Mouse (Mus musculus): ENCODE results near the gene Hhex. TPM values are rescaled to one million over a fixed set of nuclear protein-coding genes. Genes with fewer than 3 reads are reported as not detected.

Hhex gene
- polyA plus RNA-seq, 1 experiment, result 3.2 TPM

GRCm38 (mm10) chr19:37428589-37428988 is 6.0 kb upstream of the Hhex start:
- 70% methylated on average over 5 of the region's 5 CpGs for WGBS
- H3K4me3 ChIP-seq (ENCODE audit: insufficient read depth, low read depth, low read length), result no peak overlapping the region
- H3K27me3 ChIP-seq (replicated peaks; ENCODE audit: control insufficient read depth, insufficient read depth, low read length), result no peaks in the 10 kb centered on the region
- DNase-seq, result no peak
- no peaks in the 10 kb centered on the region for H3K4me1 ChIP-seq (ENCODE audit: control insufficient read depth, insufficient read depth, low read length)
- no peak overlapping the region for H3K27ac ChIP-seq (ENCODE audit: insufficient read depth, low read depth, low read length)
- TF ChIP-seq CTCF (conservative IDR thresholded peaks at IDR 0.05; ENCODE audit: insufficient read depth, insufficient read length, low read depth, low read length) (no peak), POLR2A (IDR thresholded peaks at IDR 0.05; ENCODE audit: low read depth, low read length) (no peak)
- no peaks in the 10 kb centered on the region for H3K36me3 ChIP-seq (ENCODE audit: control insufficient read depth, insufficient read depth, low read length)

DNA sequence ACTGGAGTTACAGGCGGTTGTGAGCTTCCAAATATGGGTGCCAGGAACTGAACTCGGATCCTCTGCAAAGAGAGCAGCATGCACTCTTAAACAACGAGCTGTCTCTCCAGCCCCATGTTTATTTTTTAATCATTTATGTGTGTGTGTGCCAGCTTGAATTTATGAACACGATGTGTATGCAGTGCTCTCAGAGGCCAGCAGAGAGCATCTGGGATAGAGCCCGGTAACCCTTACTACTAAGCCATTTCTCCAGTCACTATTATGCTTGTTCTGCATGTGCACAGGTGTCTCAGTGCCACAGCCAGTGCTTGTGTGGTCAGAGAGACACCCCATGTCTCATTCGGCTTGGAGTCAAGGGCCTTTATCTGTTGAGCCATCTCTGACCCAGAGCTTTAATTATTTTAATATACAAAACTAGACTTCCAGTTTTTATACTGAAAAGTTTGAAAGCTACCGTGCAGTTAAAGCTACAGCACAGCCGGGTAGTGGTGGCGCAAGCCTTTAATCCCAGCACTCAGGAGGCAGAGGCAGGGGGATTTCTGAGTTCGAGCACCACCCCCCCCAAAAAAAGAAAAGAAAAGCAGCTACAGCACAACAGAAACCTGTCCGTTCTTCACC is 3.4 kb upstream of the Hhex start:
- WGBS, result 88% methylated on average over 11 of the region's 11 CpGs
- no peaks in the 10 kb centered on the region for H3K4me1 ChIP-seq (ENCODE audit: control insufficient read depth, insufficient read depth, low read length)
- TF ChIP-seq POLR2A (IDR thresholded peaks at IDR 0.05; ENCODE audit: low read depth, low read length), result no peak
- no peak for TF ChIP-seq CTCF (conservative IDR thresholded peaks at IDR 0.05; ENCODE audit: insufficient read depth, insufficient read length, low read depth, low read length)
- no peaks in the 10 kb centered on the region for H3K36me3 ChIP-seq (ENCODE audit: control insufficient read depth, insufficient read depth, low read length)
- DNase-seq, result no peak
- H3K27me3 ChIP-seq (replicated peaks; ENCODE audit: control insufficient read depth, insufficient read depth, low read length), result peaks cover 7% of the 10 kb centered on the region
- no peak overlapping the region for H3K27ac ChIP-seq (ENCODE audit: insufficient read depth, low read depth, low read length)
- H3K4me3 ChIP-seq (ENCODE audit: insufficient read depth, low read depth, low read length), result no peak overlapping the region

DNA sequence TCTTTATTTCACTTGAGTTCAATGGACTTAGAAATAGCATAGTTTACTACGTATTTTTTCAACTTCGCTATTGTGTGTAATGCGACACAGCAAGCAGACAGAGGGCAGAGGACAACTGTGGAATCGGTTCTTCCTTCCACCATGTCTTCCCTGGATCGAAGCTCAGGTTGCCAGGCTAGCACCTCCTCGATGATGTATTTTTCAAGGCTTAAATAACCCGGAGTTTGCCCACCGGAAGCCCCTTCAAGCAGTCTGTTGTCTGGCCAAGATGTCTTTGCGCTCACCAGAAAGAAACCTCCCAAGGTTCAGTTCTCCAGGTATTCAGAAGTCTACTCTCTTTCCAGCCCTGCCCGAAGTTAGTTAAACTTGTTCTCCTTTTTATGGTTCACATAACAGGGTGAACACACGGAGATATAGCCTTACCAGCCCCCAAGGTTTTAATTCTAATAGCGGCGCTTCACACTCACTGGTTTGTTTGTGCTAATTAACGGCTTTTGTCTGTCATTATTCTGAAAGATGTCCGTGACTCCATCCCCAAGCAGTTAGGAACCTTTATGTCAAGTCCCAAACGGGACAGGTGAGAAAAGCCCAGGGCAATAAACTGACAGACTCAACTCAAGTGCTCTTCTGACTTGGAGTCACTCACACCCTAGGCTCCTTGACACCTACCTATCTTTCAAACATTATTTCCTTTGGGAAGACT is 1.6 kb upstream of the Hhex start:
- no peak overlapping the region for H3K4me3 ChIP-seq (ENCODE audit: insufficient read depth, low read depth, low read length)
- H3K27ac ChIP-seq (ENCODE audit: insufficient read depth, low read depth, low read length), result no peak overlapping the region
- no peaks in the 10 kb centered on the region for H3K4me1 ChIP-seq (ENCODE audit: control insufficient read depth, insufficient read depth, low read length)
- H3K27me3 ChIP-seq (replicated peaks; ENCODE audit: control insufficient read depth, insufficient read depth, low read length), result peaks cover 7% of the 10 kb centered on the region
- TF ChIP-seq POLR2A (IDR thresholded peaks at IDR 0.05; ENCODE audit: low read depth, low read length) (no peak), CTCF (conservative IDR thresholded peaks at IDR 0.05; ENCODE audit: insufficient read depth, insufficient read length, low read depth, low read length) (no peak)
- peak; percentile 2 for DNase-seq
- WGBS, result 28% methylated on average over 16 of the region's 16 CpGs
- H3K36me3 ChIP-seq (ENCODE audit: control insufficient read depth, insufficient read depth, low read length), result no peaks in the 10 kb centered on the region

DNA sequence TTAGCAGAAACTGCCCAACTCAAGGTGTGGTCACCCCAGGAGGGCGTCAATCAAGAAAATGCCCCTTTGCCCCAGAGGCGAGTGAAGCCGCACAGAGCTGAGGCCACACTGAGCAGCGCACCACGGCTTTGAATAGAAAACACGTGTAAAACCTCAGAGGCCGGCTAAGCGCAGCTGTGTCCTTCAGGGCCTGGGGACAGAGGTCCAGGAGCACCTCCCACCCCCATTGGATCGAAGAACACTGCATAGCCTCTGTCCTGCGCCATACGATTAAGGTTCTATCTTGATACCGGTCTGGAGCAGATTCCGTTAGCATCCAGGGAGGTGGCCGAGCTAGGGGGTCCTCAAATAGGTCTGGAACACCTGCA is 731 bp upstream of the Hhex start:
- Histone ChIP-seq H3K4me1 (ENCODE audit: control insufficient read depth, insufficient read depth, low read length) (no peaks in the 10 kb centered on the region), H3K36me3 (ENCODE audit: control insufficient read depth, insufficient read depth, low read length) (no peaks in the 10 kb centered on the region), H3K4me3 (ENCODE audit: insufficient read depth, low read depth, low read length) (peak overlapping the region; percentile 71), H3K27me3 (replicated peaks; ENCODE audit: control insufficient read depth, insufficient read depth, low read length) (peaks cover 7% of the 10 kb centered on the region), H3K27ac (ENCODE audit: insufficient read depth, low read depth, low read length) (no peak overlapping the region)
- TF ChIP-seq CTCF (conservative IDR thresholded peaks at IDR 0.05; ENCODE audit: insufficient read depth, insufficient read length, low read depth, low read length), result no peak
- no peak for TF ChIP-seq POLR2A (IDR thresholded peaks at IDR 0.05; ENCODE audit: low read depth, low read length)
- WGBS, result 7% methylated on average over 14 of the region's 14 CpGs
- peak; percentile 30 for DNase-seq

- no peak for TF ChIP-seq CTCF (conservative IDR thresholded peaks at IDR 0.05; ENCODE audit: insufficient read depth, insufficient read length, low read depth, low read length)
- no peak for TF ChIP-seq POLR2A (IDR thresholded peaks at IDR 0.05; ENCODE audit: low read depth, low read length)
- H3K4me3 ChIP-seq (ENCODE audit: insufficient read depth, low read depth, low read length), result peak overlapping the region; percentile 71
- DNase-seq, result peak; percentile 81
- H3K27ac ChIP-seq (ENCODE audit: insufficient read depth, low read depth, low read length), result peak overlapping the region; percentile 66
- WGBS, result under 1% methylated on average over 77 of the region's 77 CpGs
- peaks cover 7% of the 10 kb centered on the region for H3K27me3 ChIP-seq (replicated peaks; ENCODE audit: control insufficient read depth, insufficient read depth, low read length)
- H3K4me1 ChIP-seq (ENCODE audit: control insufficient read depth, insufficient read depth, low read length), result no peaks in the 10 kb centered on the region
- no peaks in the 10 kb centered on the region for H3K36me3 ChIP-seq (ENCODE audit: control insufficient read depth, insufficient read depth, low read length)
Observed at GRCm38 (mm10) chr19:37435041-37435852, 637 bp downstream of the Hhex start.

GRCm38 (mm10) chr19:37435853-37436174 is 1.2 kb downstream of the Hhex start:
- Histone ChIP-seq H3K27ac (ENCODE audit: insufficient read depth, low read depth, low read length) (peak overlapping the region; percentile 73), H3K4me1 (ENCODE audit: control insufficient read depth, insufficient read depth, low read length) (no peaks in the 10 kb centered on the region), H3K36me3 (ENCODE audit: control insufficient read depth, insufficient read depth, low read length) (no peaks in the 10 kb centered on the region), H3K4me3 (ENCODE audit: insufficient read depth, low read depth, low read length) (peak overlapping the region; percentile 71), H3K27me3 (replicated peaks; ENCODE audit: control insufficient read depth, insufficient read depth, low read length) (peaks cover 7% of the 10 kb centered on the region)
- 17% methylated on average over 10 of the region's 10 CpGs for WGBS
- TF ChIP-seq POLR2A (IDR thresholded peaks at IDR 0.05; ENCODE audit: low read depth, low read length) (no peak), CTCF (conservative IDR thresholded peaks at IDR 0.05; ENCODE audit: insufficient read depth, insufficient read length, low read depth, low read length) (no peak)
- DNase-seq, result no peak

All from kidney, adult 2 months (tissue).